20 mouse cellular contexts compared by ENCODE assay signal in genomic region chr13:45070366-45070765, GRCm38 (mm10). TPM values are rescaled to one million over a fixed set of nuclear protein-coding genes. Genes with fewer than 3 reads are reported as not detected.
"Had no signal": no experiment of that assay in that cellular context is flagged by ENCODE, and none has a peak within 500 bp of the region (broad histone marks: within the 10 kb centered on the region; RNA-seq: fewer than 3 reads in every experiment).

No protein-coding gene starts in this region.

- H3K9ac ChIP-seq: limb, embryonic 13.5 days; liver, embryonic 14.5 days; midbrain, embryonic 15.5 days; neural tube, embryonic 13.5 days had no signal

- H3K27me3 ChIP-seq: limb, embryonic 13.5 days; midbrain, embryonic 15.5 days; neural tube, embryonic 13.5 days had no signal

- H3K4me1 ChIP-seq: limb, embryonic 13.5 days; midbrain, embryonic 15.5 days; neural tube, embryonic 13.5 days had no signal

- ATAC-seq: lung, postnatal 0 days; midbrain, embryonic 15.5 days had no signal

- H3K4me2 ChIP-seq: limb, embryonic 13.5 days; midbrain, embryonic 11.5 days; midbrain, embryonic 15.5 days; neural tube, embryonic 13.5 days had no signal

- H3K4me3 ChIP-seq: limb, embryonic 13.5 days; midbrain, embryonic 15.5 days; neural tube, embryonic 13.5 days had no signal

- H3K27ac ChIP-seq: limb, embryonic 13.5 days; liver, embryonic 14.5 days; midbrain, embryonic 15.5 days; neural tube, embryonic 13.5 days had no signal

- H3K36me3 ChIP-seq: limb, embryonic 13.5 days; midbrain, embryonic 15.5 days; neural tube, embryonic 13.5 days had no signal

- H3K9me3 ChIP-seq: limb, embryonic 13.5 days; midbrain, embryonic 15.5 days; neural tube, embryonic 13.5 days had no signal

- DNase-seq: kidney, adult 11 months; layer of hippocampus, adult 9-11 months; layer of hippocampus, postnatal 36 days; lung, adult 18-20 months; lung, postnatal 36 days; retina, postnatal 1 day; right cerebral cortex, postnatal 4 days; spleen, adult 18-20 months; thymus, adult 18-20 months; thymus, postnatal 14 days had no signal

RNA-seq across cellular contexts. Expression of gene Gm9817, which starts 8.1 kb away (rescaled TPM):
- total RNA-seq: layer of hippocampus, adult 18-20 months; left cerebral cortex, postnatal 25 days; liver, adult 2 months had no signal
- polyA plus RNA-seq: kidney, embryonic 16.5 days; limb, embryonic 13.5 days; liver, adult 2 months; liver, embryonic 14.5 days; neural tube, embryonic 13.5 days had no signal
